Mouse (Mus musculus): ENCODE results near the gene Dnal1. TPM values are rescaled to one million over a fixed set of nuclear protein-coding genes. Genes with fewer than 3 reads are reported as not detected.
A peak's percentile ranks its signal among the peaks of the same experiment; 100 is the strongest.

The Dnal1 gene
- total and polyA plus RNA-seq, 2 experiments from 2014 or later: 9.7 to 10.9 TPM

- Histone ChIP-seq H3K27me3 (ENCODE audit: insufficient read depth, low read length) (no peaks in the 10 kb centered on the region), H3K9ac (replicated peaks; ENCODE audit: low read length) (no peak overlapping the region), H3K4me1 (ENCODE audit: insufficient read depth, low read length) (no peaks in the 10 kb centered on the region), H3K27ac (no peak overlapping the region), H3K4me2 (ENCODE audit: low read depth, low read length) (no peak overlapping the region), H3K4me3 (ENCODE audit: low read length) (no peak overlapping the region), H3K9me3 (ENCODE audit: low read length) (no peaks in the 10 kb centered on the region), H3K36me3 (ENCODE audit: insufficient read depth, low read length) (peaks cover 2% of the 10 kb centered on the region; the same call in 1 of the 2 replicates)
- WGBS: 72% methylated on average over 8 of the region's 8 CpGs
- no peak for ATAC-seq
- no peak for TF ChIP-seq CTCF (IDR thresholded peaks at IDR 0.05; ENCODE audit: low read depth)
- DNase-seq (ENCODE audit: low spot score): no peak
These were observed 51.6 kb downstream of the Dnal1 start for GRCm38 (mm10) chr12:84165631-84166373.

DNA sequence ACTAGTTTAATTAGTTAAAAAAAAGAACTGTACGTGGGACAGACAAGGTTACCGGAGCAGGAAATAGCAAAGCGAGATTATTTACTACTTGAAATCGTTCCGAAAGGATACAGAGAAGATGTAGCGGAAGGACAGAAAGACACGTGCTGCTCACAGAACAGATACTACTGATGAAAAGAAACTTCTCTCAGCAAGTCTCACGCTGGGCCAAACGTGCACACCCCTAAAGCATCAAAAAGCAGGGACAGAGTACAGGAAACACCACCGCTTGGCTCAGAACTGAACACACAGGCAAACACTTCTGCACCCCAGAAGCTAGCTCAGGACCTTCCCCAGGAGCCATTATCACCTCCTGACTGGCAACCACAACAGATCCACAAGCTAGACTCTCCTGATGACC is 56.4 kb downstream of the Dnal1 start:
- H3K4me1 ChIP-seq (ENCODE audit: insufficient read depth, low read length): peaks cover 20% of the 10 kb centered on the region; the same call in 1 of the 2 replicates
- peaks cover 16% of the 10 kb centered on the region for H3K36me3 ChIP-seq (ENCODE audit: insufficient read depth, low read length)
- H3K4me3 ChIP-seq (ENCODE audit: low read length): no peak overlapping the region
- DNase-seq (ENCODE audit: low spot score) (no peak), ATAC-seq (no peak)
- H3K4me2 ChIP-seq (ENCODE audit: low read depth, low read length): no peak overlapping the region
- no peak for TF ChIP-seq CTCF (IDR thresholded peaks at IDR 0.05; ENCODE audit: low read depth)
- H3K27me3 ChIP-seq (ENCODE audit: insufficient read depth, low read length): no peaks in the 10 kb centered on the region
- H3K9ac ChIP-seq (replicated peaks; ENCODE audit: low read length): no peak overlapping the region
- no peak overlapping the region for H3K27ac ChIP-seq
- 88% methylated on average over 10 of the region's 10 CpGs for WGBS
- no peaks in the 10 kb centered on the region for H3K9me3 ChIP-seq (ENCODE audit: low read length)

DNA sequence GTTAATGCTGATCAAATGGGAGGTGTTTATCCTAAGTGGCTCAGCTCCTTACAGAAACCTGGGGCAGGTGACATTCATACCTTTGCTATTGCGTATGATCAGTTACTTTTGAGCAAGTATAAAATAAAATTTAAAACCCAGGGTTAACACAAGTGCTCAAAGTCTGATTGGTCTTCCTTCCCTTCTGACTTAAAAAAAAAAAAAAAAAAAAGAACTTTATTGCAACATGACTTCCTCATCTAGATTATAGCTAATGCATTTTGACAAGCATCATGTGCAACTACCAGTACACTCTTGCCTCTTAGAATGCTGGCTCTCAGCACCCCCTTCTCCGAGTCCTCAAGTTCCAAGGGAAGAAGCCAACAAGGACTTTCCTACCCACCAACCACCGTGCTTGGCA is 58.0 kb downstream of the Dnal1 start:
- ATAC-seq: no peak
- 93% methylated on average over 3 of the region's 3 CpGs for WGBS
- Histone ChIP-seq H3K4me2 (ENCODE audit: low read depth, low read length) (no peak overlapping the region), H3K9me3 (ENCODE audit: low read length) (no peaks in the 10 kb centered on the region), H3K4me3 (ENCODE audit: low read length) (no peak overlapping the region), H3K27ac (no peak overlapping the region), H3K27me3 (ENCODE audit: insufficient read depth, low read length) (no peaks in the 10 kb centered on the region), H3K9ac (replicated peaks; ENCODE audit: low read length) (no peak overlapping the region), H3K4me1 (ENCODE audit: insufficient read depth, low read length) (peaks cover 31% of the 10 kb centered on the region), H3K36me3 (ENCODE audit: insufficient read depth, low read length) (peaks cover 16% of the 10 kb centered on the region)
- TF ChIP-seq CTCF (IDR thresholded peaks at IDR 0.05; ENCODE audit: low read depth): no peak
- DNase-seq (ENCODE audit: low spot score): no peak

GRCm38 (mm10) chr12:84172862-84173261 is 58.7 kb downstream of the Dnal1 start:
- Histone ChIP-seq H3K4me3 (ENCODE audit: low read length) (no peak overlapping the region), H3K9ac (replicated peaks; ENCODE audit: low read length) (no peak overlapping the region), H3K9me3 (ENCODE audit: low read length) (no peaks in the 10 kb centered on the region), H3K4me2 (ENCODE audit: low read depth, low read length) (no peak overlapping the region), H3K36me3 (ENCODE audit: insufficient read depth, low read length) (peaks cover 16% of the 10 kb centered on the region), H3K27ac (no peak overlapping the region), H3K27me3 (ENCODE audit: insufficient read depth, low read length) (no peaks in the 10 kb centered on the region), H3K4me1 (ENCODE audit: insufficient read depth, low read length) (peaks cover 37% of the 10 kb centered on the region)
- ATAC-seq: no peak
- no peak for TF ChIP-seq CTCF (IDR thresholded peaks at IDR 0.05; ENCODE audit: low read depth)
- no peak for DNase-seq (ENCODE audit: low spot score)
- 79% methylated on average over 17 of the region's 17 CpGs for WGBS

- Histone ChIP-seq H3K36me3 (ENCODE audit: insufficient read depth, low read length) (peaks cover 16% of the 10 kb centered on the region), H3K4me3 (ENCODE audit: low read length) (no peak overlapping the region), H3K4me1 (ENCODE audit: insufficient read depth, low read length) (peaks cover 37% of the 10 kb centered on the region), H3K27ac (peak overlapping the region; percentile 88; the same call in 1 of the 2 replicates), H3K27me3 (ENCODE audit: insufficient read depth, low read length) (no peaks in the 10 kb centered on the region), H3K9ac (replicated peaks; ENCODE audit: low read length) (no peak overlapping the region), H3K9me3 (ENCODE audit: low read length) (no peaks in the 10 kb centered on the region), H3K4me2 (ENCODE audit: low read depth, low read length) (no peak overlapping the region)
- WGBS: 93% methylated on average over 13 of the region's 13 CpGs
- no peak for DNase-seq (ENCODE audit: low spot score)
- ATAC-seq: no peak
- TF ChIP-seq CTCF (IDR thresholded peaks at IDR 0.05; ENCODE audit: low read depth): no peak
These were observed 59.2 kb downstream of the Dnal1 start for GRCm38 (mm10) chr12:84173309-84173915.

- Histone ChIP-seq H3K36me3 (ENCODE audit: insufficient read depth, low read length) (peaks cover 16% of the 10 kb centered on the region), H3K27me3 (ENCODE audit: insufficient read depth, low read length) (no peaks in the 10 kb centered on the region), H3K27ac (peak overlapping the region; percentile 88; the same call in 1 of the 2 replicates), H3K4me2 (ENCODE audit: low read depth, low read length) (no peak overlapping the region), H3K9me3 (ENCODE audit: low read length) (no peaks in the 10 kb centered on the region), H3K4me3 (ENCODE audit: low read length) (no peak overlapping the region), H3K4me1 (ENCODE audit: insufficient read depth, low read length) (peaks cover 37% of the 10 kb centered on the region), H3K9ac (replicated peaks; ENCODE audit: low read length) (no peak overlapping the region)
- no peak for TF ChIP-seq CTCF (IDR thresholded peaks at IDR 0.05; ENCODE audit: low read depth)
- ATAC-seq: no peak
- DNase-seq (ENCODE audit: low spot score): no peak
- 67% methylated on average over 9 of the region's 9 CpGs for WGBS
These were observed 60.1 kb downstream of the Dnal1 start for GRCm38 (mm10) chr12:84174190-84174811.
